Mouse (Mus musculus): ENCODE measurements around the gene Abcd3. TPM values are rescaled to one million over a fixed set of nuclear protein-coding genes. Genes with fewer than 3 reads are reported as not detected.

Abcd3 gene
- 35.7 and 70.8 TPM in 2 replicates for polyA plus RNA-seq (2014; fragmentation: Nextera tagmentation; extraction: Ambion mirVana)

DNA sequence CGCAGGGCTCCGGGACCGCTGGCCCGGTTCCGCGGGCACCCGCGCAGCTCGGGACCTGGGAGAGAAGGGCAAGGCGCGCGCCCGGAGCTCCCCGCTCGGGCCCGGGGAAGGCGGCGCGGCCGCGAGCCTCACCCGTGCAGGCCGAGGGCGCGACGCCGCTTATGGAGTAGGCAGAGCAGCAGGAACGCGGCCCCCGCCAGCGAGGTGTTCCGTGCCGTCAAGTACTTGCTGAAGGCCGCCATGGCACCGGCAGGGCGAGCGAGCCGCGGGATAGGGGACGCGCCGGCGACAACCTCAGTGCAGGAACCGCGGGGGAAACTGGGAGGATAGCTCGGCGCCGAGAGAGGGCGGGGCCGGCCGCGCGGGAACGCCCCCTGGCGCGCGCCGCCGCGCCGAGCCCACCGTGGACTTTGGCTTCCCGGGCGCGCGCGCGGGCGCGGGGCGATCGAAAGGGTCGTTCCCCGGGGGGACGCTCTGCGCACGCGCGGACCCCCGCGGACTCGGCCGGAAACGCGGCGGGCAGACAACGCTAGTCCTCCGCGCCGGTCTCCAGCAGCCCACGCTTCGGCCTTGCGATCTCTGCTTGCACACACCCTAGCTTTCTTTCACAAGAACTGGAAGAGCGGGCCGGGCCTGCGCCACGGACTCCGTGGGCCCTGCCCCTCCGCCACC is at the start of gene Abcd3:
Gene Abcd3, minus strand, starts transcription at position 426 of the 672 bp plus-strand sequence.
- H3K4me1 ChIP-seq (ENCODE audit: control insufficient read depth, insufficient read depth, low read length), result peaks cover 9% of the 10 kb centered on the region
- H3K36me3 ChIP-seq (ENCODE audit: control insufficient read depth, insufficient read depth, low read length), result no peaks in the 10 kb centered on the region
- no peaks in the 10 kb centered on the region for H3K27me3 ChIP-seq (ENCODE audit: control insufficient read depth, insufficient read depth, low read length)
- H3K9me3 ChIP-seq (ENCODE audit: control insufficient read depth, low read length), result no peaks in the 10 kb centered on the region
- H3K9ac ChIP-seq (ENCODE audit: low read depth, low read length), result peak within 1 kb of the TSS; percentile 95
- 1% methylated on average over 80 of the region's 99 CpGs for WGBS
- H3K27ac ChIP-seq (ENCODE audit: low read depth, low read length), result peak within 1 kb of the TSS; percentile 98
- ATAC-seq (ENCODE audit: low FRiP score, low TSS enrichment), result peak; percentile 96
- H3K4me3 ChIP-seq (ENCODE audit: low read length), result peak within 1 kb of the TSS; percentile 89
- H3K4me2 ChIP-seq (replicated peaks; ENCODE audit: low read depth, low read length), result peak within 1 kb of the TSS; percentile 64

DNA sequence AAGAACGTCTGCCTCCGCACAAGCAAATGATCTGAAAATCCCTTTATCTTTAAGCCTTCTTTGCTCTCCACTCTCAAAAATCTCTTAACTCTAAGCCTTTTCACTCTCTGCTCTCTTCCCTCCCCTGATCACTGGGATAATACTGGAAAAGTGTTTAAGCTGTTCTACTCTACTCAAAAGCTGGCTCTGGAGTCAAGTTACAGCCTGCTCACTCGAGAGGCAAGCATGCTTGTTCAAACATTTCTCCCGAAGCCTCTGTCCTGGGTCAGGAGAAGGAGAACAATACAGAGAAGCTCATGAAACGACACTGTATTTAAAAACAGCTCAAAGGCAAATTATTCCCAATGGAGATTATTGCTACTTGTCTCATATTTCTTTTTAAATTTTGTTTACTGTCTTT is 44.0 kb upstream of the Abcd3 start:
- 28% methylated on average over 5 of the region's 5 CpGs for WGBS
- Histone ChIP-seq H3K36me3 (ENCODE audit: control insufficient read depth, insufficient read depth, low read length) (no peaks in the 10 kb centered on the region), H3K9me3 (ENCODE audit: control insufficient read depth, low read length) (no peaks in the 10 kb centered on the region), H3K4me1 (ENCODE audit: control insufficient read depth, insufficient read depth, low read length) (0 out of 2 replicates have a peak, but pooled peaks cover 5% of the 10 kb centered on the region), H3K4me3 (ENCODE audit: low read length) (no peak overlapping the region), H3K27ac (ENCODE audit: low read depth, low read length) (no peak overlapping the region), H3K9ac (ENCODE audit: low read depth, low read length) (no peak overlapping the region), H3K4me2 (replicated peaks; ENCODE audit: low read depth, low read length) (no peak overlapping the region), H3K27me3 (ENCODE audit: control insufficient read depth, insufficient read depth, low read length) (no peaks in the 10 kb centered on the region)
- no peak for ATAC-seq (ENCODE audit: low FRiP score, low TSS enrichment)

GRCm38 (mm10) chr3:121856131-121856530 is 41.0 kb upstream of the Abcd3 start:
- Histone ChIP-seq H3K9ac (ENCODE audit: low read depth, low read length) (no peak overlapping the region), H3K4me3 (ENCODE audit: low read length) (no peak overlapping the region), H3K36me3 (ENCODE audit: control insufficient read depth, insufficient read depth, low read length) (no peaks in the 10 kb centered on the region), H3K27ac (ENCODE audit: low read depth, low read length) (no peak overlapping the region), H3K9me3 (ENCODE audit: control insufficient read depth, low read length) (no peaks in the 10 kb centered on the region), H3K4me1 (ENCODE audit: control insufficient read depth, insufficient read depth, low read length) (0 out of 2 replicates have a peak, but pooled peaks cover 5% of the 10 kb centered on the region), H3K4me2 (replicated peaks; ENCODE audit: low read depth, low read length) (no peak overlapping the region), H3K27me3 (ENCODE audit: control insufficient read depth, insufficient read depth, low read length) (no peaks in the 10 kb centered on the region)
- whole genome bisulfite sequencing, result 94% methylated on average over 4 of the region's 4 CpGs
- ATAC-seq (ENCODE audit: low FRiP score, low TSS enrichment), result no peak

DNA sequence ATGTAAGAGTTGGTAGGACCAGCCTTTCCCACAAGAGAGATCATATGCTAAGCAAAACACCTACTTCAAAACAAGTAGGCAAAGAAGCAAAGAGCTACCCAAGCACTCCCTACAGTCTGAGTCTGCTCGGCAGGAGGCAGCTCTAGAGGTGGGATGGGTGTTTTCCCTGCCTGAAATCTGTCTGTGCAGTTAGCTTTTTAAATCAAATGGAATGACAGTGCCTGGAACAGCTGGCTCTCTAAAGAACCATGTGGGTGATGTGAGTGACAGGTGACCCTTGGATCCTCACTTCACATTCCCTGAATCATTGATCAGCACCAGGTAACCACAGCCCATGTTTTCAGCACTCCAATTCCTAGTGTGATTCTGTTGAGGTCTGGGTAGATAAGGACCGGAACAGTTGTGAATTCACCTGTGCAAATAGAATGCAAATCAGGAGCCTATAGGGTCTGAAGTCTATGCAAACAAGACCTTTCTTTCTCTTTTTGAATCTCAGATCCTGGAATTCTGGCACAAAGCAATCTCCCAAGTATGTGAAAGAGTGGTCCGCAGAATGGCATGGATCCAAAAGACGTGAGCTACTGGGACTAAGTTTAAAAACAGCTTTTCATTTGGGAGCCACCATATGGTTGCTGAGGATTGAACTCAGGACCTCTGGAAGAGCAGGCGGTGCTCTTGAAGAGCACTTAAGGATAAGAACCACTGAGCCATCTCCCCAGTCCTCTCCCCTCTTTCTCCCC is 38.8 kb upstream of the Abcd3 start:
- H3K4me3 ChIP-seq (ENCODE audit: low read length), result no peak overlapping the region
- H3K9ac ChIP-seq (ENCODE audit: low read depth, low read length), result no peak overlapping the region
- no peak overlapping the region for H3K4me2 ChIP-seq (replicated peaks; ENCODE audit: low read depth, low read length)
- H3K9me3 ChIP-seq (ENCODE audit: control insufficient read depth, low read length), result no peaks in the 10 kb centered on the region
- 74% methylated on average over 5 of the region's 5 CpGs for WGBS
- no peak overlapping the region for H3K27ac ChIP-seq (ENCODE audit: low read depth, low read length)
- 0 out of 2 replicates have a peak, but pooled peaks cover 4% of the 10 kb centered on the region for H3K4me1 ChIP-seq (ENCODE audit: control insufficient read depth, insufficient read depth, low read length)
- no peaks in the 10 kb centered on the region for H3K27me3 ChIP-seq (ENCODE audit: control insufficient read depth, insufficient read depth, low read length)
- no peaks in the 10 kb centered on the region for H3K36me3 ChIP-seq (ENCODE audit: control insufficient read depth, insufficient read depth, low read length)
- no peak for ATAC-seq (ENCODE audit: low FRiP score, low TSS enrichment)

GRCm38 (mm10) chr3:121852074-121852826 is 37.1 kb upstream of the Abcd3 start:
- Histone ChIP-seq H3K27me3 (ENCODE audit: control insufficient read depth, insufficient read depth, low read length) (no peaks in the 10 kb centered on the region), H3K4me3 (ENCODE audit: low read length) (no peak overlapping the region), H3K36me3 (ENCODE audit: control insufficient read depth, insufficient read depth, low read length) (no peaks in the 10 kb centered on the region), H3K4me2 (replicated peaks; ENCODE audit: low read depth, low read length) (no peak overlapping the region), H3K4me1 (ENCODE audit: control insufficient read depth, insufficient read depth, low read length) (no peaks in the 10 kb centered on the region), H3K27ac (ENCODE audit: low read depth, low read length) (peak overlapping the region; percentile 66; the same call in 1 of the 2 replicates), H3K9ac (ENCODE audit: low read depth, low read length) (no peak overlapping the region), H3K9me3 (ENCODE audit: control insufficient read depth, low read length) (no peaks in the 10 kb centered on the region)
- 43% methylated on average over 4 of the region's 4 CpGs for WGBS
- peak; percentile 91 for ATAC-seq (ENCODE audit: low FRiP score, low TSS enrichment)

- no peak overlapping the region for H3K9ac ChIP-seq (ENCODE audit: low read depth, low read length)
- WGBS, result 88% methylated on average over 3 of the region's 3 CpGs
- H3K9me3 ChIP-seq (ENCODE audit: control insufficient read depth, low read length), result no peaks in the 10 kb centered on the region
- ATAC-seq (ENCODE audit: low FRiP score, low TSS enrichment), result no peak
- H3K36me3 ChIP-seq (ENCODE audit: control insufficient read depth, insufficient read depth, low read length), result no peaks in the 10 kb centered on the region
- H3K27me3 ChIP-seq (ENCODE audit: control insufficient read depth, insufficient read depth, low read length), result no peaks in the 10 kb centered on the region
- no peak overlapping the region for H3K4me3 ChIP-seq (ENCODE audit: low read length)
- no peaks in the 10 kb centered on the region for H3K4me1 ChIP-seq (ENCODE audit: control insufficient read depth, insufficient read depth, low read length)
- no peak overlapping the region; the same call in 1 of the 2 replicates for H3K27ac ChIP-seq (ENCODE audit: low read depth, low read length)
- H3K4me2 ChIP-seq (replicated peaks; ENCODE audit: low read depth, low read length), result no peak overlapping the region
These were observed 35.9 kb upstream of the Abcd3 start for GRCm38 (mm10) chr3:121851006-121851405.

DNA sequence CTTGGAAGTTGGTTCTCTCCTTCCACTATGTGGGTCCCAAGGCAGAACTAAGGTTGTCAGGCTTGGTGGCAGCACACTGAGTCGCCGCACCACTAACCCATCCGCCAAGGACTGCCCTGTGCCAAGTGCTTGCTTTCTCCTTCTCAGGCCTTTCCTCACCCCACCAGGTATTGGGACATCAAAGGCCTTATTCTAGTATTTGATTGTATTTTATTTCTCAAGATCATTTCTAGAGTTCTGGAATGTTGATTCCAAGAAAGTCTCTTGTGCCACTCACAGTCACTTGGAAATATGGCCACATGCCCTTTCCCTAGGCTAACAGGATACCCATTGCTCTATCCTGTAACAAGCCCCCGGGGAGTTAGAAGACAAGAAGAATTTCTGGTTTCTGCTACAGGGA is 35.3 kb upstream of the Abcd3 start:
- no peak overlapping the region for H3K9ac ChIP-seq (ENCODE audit: low read depth, low read length)
- no peak overlapping the region for H3K4me2 ChIP-seq (replicated peaks; ENCODE audit: low read depth, low read length)
- H3K27me3 ChIP-seq (ENCODE audit: control insufficient read depth, insufficient read depth, low read length), result no peaks in the 10 kb centered on the region
- no peaks in the 10 kb centered on the region for H3K9me3 ChIP-seq (ENCODE audit: control insufficient read depth, low read length)
- no peak overlapping the region for H3K4me3 ChIP-seq (ENCODE audit: low read length)
- H3K36me3 ChIP-seq (ENCODE audit: control insufficient read depth, insufficient read depth, low read length), result no peaks in the 10 kb centered on the region
- no peak for ATAC-seq (ENCODE audit: low FRiP score, low TSS enrichment)
- WGBS, result 98% methylated on average over 4 of the region's 4 CpGs
- H3K4me1 ChIP-seq (ENCODE audit: control insufficient read depth, insufficient read depth, low read length), result no peaks in the 10 kb centered on the region
- no peak overlapping the region for H3K27ac ChIP-seq (ENCODE audit: low read depth, low read length)

DNA sequence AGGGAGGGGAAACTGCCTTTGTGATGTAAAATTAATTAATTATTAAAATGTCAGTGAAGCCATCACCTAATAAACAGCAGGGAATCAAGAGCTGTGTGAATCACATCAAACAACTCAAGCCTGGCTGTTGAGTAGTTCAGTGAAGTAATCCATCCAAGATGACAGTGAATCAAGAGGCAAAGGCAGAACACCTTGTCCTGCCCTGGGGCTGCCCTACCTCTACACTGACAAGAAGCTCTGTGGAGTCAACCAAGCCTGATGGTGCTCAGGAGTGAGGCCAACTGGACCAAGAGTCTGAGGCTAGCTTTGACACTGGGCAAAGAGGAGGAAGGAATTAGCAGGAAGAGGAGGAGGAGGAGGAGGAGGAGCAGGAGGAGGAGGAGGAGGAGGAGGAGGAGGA is 32.2 kb upstream of the Abcd3 start:
- H3K27ac ChIP-seq (ENCODE audit: low read depth, low read length), result no peak overlapping the region
- no peak overlapping the region for H3K9ac ChIP-seq (ENCODE audit: low read depth, low read length)
- ATAC-seq (ENCODE audit: low FRiP score, low TSS enrichment), result no peak
- no peak overlapping the region for H3K4me3 ChIP-seq (ENCODE audit: low read length)
- no peaks in the 10 kb centered on the region for H3K36me3 ChIP-seq (ENCODE audit: control insufficient read depth, insufficient read depth, low read length)
- H3K9me3 ChIP-seq (ENCODE audit: control insufficient read depth, low read length), result no peaks in the 10 kb centered on the region
- H3K4me1 ChIP-seq (ENCODE audit: control insufficient read depth, insufficient read depth, low read length), result no peaks in the 10 kb centered on the region
- no peak overlapping the region for H3K4me2 ChIP-seq (replicated peaks; ENCODE audit: low read depth, low read length)
- no peaks in the 10 kb centered on the region for H3K27me3 ChIP-seq (ENCODE audit: control insufficient read depth, insufficient read depth, low read length)
